Mouse (Mus musculus): ENCODE measurements around the gene Anks1b.

DNA sequence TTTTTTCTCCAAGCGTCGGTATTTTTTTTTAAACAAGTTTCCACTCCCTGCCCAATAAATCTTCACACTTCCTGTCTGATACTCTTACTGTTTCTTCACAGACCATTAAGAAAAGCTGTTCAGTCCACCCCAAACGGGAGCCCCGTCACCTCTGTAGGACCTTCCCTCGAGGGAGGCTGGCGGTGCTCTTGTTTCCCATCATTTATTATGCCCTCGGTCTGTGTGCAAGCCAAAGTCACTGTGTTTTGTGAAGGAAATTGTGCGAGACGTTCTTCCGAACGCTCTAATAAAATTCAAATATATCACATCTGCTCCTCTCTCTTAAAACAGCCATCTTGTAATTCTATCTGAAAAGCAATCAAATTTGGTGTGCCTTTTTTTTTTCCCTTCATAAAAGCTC is 978.7 kb downstream of the Anks1b start:
- TF ChIP-seq CTCF (IDR thresholded peaks at IDR 0.05; ENCODE audit: low read depth, low read length) (no peak), TAL1 (conservative IDR thresholded peaks at IDR 0.05; ENCODE audit: low read depth, low read length) (no peak), POLR2AphosphoS5 (IDR thresholded peaks at IDR 0.05; ENCODE audit: insufficient replicate concordance, low read depth, low read length) (no peak), GATA1 (IDR thresholded peaks at IDR 0.05; ENCODE audit: borderline replicate concordance, low read length) (no peak), GATA2 (IDR thresholded peaks at IDR 0.05; ENCODE audit: borderline replicate concordance, low read depth, low read length) (no peak)

All from G1E (cell line).